Mouse (Mus musculus) common myeloid progenitor, adult 5-6 weeks (primary cell): ENCODE measurements around the gene Cyp4b1. TPM values are rescaled to one million over a fixed set of nuclear protein-coding genes. Genes with fewer than 3 reads are reported as not detected.
"Not testable (repeated sequence)": the region's sequence is repeated elsewhere in the genome, so short reads cannot be mapped to it uniquely, and the experiment has no call there.

ENCODE experiments used
- ATAC-seq: replicated peaks from 2 replicates; pipeline ENCODE4 v1.8.0; 2016; ENCODE audit warnings: low read depth, mild to moderate bottlenecking, moderate TSS enrichment, inconsistent platforms; ENCODE audit not compliant: poor library complexity, severe bottlenecking
- total RNA-seq: library from RNA; stranded (forward); fragments of 200-1000, 187-1606 nt; gene quantifications from 2 replicates; pipeline ENCODE4 v1.2.3, GENCODE M21; 2017

The Cyp4b1 gene
- total RNA-seq, result 0.14 and 2.9 TPM in 2 replicates

DNA sequence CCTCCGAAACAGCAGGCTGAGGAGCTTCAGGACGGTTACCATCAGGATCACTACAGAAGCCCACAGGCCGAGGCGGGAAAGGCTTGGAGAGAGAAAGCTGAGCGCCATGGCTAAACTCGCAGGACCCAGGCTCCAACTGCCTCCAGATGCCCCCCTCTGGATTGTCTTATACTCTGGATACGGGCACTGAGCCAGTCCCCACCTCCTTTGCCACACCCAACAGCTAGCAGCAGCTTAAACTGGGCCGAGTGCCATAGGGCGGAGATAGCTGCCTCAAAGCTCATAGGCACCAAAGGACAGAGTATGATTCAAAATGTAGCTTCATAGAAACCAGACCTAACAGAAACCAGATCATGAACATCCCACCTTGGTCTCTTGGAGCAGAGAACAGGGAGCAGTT is at the start of gene Cyp4b1:
Gene Cyp4b1, minus strand, starts transcription at position 144 of the 400 bp plus-strand sequence.
- ATAC-seq, result peak; percentile 82

DNA sequence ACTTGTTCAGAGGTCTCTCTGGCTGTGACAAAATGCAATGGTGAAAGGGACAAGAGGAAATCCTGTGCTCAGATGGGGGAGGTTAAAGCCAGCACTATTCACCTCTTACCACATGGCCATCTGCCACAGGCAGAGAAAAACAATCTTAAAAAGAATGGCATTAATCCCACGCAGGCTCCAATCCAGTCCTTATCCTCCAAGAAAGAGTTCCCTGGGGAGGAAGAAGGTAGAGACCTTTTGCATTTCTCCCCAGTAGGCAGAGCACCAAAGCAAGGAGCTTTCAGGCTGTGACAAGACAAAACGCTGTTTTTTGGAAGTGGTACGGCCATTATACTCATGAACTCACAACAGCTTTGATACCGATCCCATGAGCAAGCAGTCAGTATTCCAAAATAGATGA is 38.8 kb upstream of the Cyp4b1 start:
- ATAC-seq, result no peak

DNA sequence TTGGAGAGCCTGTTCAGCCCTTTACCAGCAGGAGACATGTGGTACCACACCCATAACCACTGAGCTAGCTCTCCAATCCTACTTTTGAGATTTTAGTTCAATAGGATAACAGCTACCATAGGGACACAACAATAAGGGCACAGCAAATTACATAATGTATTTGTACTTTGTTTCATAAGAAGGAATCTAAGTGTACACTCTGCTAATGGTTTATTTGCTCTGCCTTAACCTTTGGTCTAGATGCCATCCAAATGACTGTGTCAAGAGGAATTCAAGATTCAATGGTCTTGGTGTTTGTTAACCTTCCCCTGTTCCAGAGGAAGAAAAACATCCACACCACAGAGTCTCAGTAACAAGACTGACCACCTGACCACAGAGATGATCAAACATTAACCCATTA is 11.7 kb upstream of the Cyp4b1 start:
- ATAC-seq, result no peak

DNA sequence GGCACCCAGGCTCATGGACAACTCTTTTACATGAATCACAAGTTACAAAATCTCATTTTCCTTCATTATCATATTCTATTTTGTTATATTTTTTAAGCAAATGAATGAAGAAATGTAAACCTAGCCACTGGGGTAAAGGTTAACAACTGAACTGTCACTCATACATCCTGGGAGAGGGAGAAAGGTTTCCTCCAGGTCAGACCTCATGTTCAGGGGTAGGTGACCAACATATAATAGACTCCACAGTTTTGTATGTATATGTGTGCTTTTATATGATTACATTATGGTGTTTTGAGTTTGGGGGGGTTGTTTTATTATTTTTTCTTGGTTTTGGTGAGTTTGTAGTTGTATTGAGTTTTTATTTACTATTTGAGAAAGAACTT is 10.3 kb upstream of the Cyp4b1 start:
- peak; percentile 40; the same call in 1 of the 2 replicates for ATAC-seq

DNA sequence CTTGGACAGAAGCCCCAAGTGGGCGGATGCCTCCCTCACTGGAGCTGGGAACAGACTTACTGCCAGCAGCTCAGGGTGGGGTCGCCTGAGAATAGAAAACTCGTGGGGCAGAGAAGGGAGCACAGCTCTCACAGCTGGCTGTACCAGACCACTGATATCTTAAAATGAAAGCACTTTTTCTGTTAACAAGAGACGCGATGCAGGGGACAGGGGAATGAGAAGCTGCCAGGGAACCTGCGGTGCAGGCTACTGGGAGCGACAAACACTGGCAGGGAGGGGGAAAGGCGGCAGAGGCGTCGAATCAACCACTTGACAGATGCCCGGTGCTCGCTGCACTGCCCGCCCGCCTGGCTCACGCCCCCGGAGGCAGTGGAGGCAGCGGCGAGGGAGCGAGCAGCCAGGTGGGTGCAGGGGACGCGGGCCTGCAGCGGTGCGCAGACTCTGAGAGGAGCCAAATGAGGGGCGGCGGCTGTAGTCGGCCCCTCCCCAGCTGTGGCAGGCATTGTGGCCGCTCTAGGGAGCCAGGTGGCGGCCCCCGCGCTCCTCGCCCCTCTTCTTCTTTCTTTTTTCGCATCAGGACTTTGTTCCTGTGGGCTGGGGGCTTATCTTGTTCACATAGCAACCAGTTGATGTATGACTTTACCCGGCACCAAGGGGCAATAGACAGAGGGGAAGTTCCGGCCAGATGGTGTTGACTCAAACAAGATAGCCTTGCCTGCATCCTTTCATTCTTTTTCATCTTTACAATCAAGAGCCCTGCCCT is 9.8 kb upstream of the Cyp4b1 start:
- ATAC-seq, result peak; percentile 87

DNA sequence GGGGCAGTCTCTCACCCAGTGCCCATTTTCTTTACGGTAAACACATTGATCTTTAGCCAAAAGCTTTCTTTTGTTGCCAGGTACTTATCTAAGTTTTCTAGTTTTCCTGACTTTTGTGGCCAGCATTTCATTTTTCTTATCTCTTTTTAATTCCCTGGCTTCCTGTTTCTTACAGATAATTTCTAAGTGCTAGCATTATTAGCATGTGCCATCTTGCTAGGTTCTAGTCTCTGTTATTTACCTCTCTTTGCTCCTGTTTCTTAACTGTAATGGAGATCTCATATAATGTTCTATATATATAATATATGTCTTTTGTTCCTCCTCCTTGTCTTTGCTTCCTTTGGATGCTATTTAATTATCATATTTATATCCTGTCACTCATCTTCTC is 9.0 kb upstream of the Cyp4b1 start:
- ATAC-seq, result not testable (repeated sequence)

DNA sequence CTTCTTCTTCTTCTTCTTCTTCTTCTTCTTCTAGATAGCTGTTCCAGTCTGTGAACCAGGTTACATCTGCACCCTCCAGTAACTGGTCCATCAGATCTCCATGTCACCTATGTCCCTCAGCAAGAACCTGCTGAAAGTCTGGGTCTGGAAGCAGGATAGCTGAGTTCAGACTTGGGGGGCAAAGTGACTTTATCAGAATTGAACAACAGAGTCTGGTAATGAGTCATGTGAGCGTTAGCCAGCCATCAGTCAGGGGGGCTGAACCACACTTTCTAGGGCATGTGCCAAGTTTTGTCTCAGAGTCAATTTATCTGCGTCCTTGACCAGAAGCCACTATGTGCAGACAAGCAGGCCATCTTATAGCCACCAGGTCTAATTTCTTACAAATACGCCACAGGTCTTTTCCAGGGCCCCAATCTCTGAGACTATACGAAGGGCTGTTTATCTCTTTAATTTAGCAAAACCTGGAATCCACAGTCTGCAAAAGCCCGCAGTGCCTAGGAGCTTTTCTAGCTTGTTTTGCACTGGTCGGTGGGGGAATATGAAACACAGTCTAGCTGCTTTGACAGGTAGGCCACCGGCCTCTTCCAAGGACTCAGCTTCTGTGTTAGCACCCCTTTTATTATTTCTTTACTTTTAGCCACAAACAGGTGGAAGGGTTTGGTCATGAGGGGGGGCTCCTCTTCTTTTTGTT is 8.5 kb upstream of the Cyp4b1 start:
- not testable (repeated sequence) for ATAC-seq

DNA sequence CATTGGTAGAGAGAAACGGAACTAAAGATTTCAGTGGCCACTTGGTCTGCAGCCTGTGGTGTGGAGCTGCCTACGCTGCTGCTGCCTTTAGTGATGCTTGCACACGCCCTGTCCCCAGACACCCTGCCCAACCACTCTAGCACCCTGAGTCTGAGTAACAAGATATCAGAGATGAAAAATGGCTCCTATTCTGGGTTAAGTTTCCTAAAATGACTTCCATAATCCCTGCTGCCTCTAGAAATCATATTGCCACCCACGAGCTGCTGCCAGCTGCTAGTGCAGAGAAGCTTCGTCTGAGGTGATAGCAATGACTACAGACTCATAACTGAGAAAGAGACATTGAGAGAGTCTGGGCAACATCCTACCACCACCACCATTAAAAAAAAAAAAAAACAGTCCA is 3.3 kb upstream of the Cyp4b1 start:
- no peak for ATAC-seq

DNA sequence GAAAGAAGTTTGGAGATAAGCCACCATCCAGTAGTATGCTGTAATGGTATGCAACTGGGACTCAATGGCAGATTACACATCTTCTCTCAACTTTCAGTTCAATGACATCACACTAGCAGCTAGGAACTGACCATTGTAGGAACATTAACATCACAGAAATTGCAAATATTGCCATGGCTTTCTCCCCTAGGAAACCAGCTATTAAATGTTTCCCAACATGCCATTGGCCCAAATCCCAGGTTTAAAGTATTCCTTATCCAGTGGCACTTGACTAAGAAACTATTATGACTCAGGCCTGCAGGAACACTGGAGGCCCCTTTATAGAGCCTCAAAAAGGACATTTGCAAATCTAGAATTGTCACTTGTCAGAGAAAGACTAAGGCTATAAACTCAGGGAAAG is 1.8 kb upstream of the Cyp4b1 start:
- no peak for ATAC-seq

DNA sequence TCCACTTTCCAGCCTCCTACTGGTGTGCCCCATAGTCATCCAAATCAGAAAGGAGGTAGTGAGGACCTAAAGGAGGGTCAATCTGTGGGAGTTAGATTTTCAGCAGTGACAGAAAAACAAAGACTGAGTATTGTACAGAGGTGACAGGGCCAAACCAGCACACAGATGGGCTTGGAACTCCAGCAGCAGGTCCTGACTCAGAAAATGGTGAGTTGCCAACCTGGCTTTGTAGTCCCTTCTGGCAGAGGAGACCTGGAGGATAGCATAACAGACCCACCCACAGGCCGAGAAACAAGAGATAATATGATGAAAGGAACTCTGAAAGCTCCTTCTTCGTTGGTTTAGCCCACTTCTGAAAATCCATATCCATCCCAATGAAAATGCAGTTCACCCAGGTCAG is 1.2 kb upstream of the Cyp4b1 start:
- ATAC-seq, result no peak

DNA sequence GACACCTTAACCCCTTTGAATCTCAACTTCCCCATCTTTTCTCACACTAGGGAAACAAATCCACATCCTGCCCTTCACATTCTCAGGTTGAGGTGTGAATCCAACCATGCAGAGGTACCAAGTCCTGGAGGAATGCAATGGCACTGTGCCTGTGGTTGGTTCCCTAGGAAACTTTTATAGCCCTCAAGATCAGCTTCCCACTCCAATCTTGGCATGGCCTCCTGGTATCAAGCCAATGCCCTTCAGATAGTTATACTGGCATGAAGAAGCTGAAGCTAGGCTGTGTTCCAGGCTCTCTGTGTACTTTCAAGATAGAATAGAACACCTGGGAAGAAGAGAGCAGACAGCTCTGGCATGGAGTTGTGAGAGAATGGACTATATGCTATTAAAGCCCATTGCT is 2.2 kb downstream of the Cyp4b1 start:
- no peak for ATAC-seq

DNA sequence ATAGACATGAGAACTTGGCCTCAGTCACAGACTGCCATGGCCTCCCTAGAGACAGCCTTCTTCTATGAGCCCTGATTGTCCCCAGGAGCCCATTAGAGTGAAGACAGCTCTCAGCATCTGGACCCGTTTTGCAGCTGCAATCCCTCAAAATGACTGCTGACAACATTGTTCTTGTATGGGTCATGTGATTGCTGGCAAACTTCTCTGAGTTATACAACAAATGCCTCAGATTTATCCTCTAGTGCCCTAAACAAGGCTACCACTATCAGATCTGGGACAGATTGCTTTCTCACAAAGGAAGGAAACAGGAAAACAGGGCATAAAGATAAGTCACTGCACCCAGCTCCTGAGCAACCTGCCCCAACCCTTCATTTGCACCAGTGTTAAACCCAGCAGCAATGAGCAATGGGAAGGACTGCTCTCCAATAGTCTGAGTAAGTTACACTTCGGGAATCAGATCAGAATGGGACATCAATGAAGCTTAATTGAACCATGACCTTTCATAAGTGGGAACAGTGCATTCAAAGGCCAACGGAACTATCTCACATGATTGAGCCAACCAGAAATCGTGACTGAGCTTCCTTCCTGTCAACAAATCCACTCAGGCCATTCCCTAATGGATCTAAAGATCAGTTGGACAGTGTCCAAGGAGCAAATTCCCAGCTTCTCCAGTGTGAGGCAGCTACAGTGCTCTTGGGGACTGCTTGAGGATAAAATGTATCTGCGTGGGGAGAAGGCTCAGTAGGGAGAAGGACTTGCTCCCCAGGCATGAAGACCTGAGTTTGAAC is 4.4 kb downstream of the Cyp4b1 start:
- peak; percentile 46 for ATAC-seq

DNA sequence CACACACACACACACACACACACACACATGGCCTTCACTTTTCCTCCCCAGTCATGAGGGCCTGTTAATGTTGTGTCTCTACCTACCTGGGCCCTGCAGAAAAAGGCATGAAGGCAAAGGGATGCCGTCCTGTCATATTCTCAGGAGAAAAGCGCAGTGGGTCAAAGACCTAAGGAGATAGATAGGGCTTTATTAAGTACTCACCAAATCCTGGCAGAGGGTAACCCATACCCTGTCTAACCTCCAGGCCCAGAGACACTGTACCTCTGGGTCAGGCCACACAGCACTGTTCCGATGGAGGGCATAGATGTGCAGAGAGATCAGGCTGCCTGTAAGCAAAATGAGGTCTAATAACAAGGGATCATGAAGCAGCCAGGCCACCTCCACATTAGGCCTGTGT is 22.0 kb downstream of the Cyp4b1 start:
- ATAC-seq, result 0 out of 2 replicates have a peak, but pooled peaks have one; percentile 29

DNA sequence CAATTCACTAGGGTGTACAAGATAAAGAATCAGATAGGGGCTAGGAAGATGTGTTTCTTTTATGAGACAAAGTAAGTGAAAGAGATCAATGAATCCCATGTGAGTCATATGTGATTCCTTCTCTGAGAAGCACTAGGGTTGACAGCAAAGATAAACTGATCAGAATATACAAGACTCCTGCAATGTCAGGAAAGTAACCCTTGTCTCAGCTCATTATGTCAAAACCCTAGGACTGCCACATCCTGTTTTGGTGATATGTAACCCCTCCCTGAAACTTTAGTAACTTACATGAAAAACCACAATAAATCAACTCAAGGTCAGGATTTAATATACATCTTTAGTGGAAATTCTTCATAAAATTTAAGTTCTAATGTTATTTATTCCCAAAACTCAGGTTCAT is 33.5 kb downstream of the Cyp4b1 start:
- ATAC-seq, result peak; percentile 68; the same call in 1 of the 2 replicates

DNA sequence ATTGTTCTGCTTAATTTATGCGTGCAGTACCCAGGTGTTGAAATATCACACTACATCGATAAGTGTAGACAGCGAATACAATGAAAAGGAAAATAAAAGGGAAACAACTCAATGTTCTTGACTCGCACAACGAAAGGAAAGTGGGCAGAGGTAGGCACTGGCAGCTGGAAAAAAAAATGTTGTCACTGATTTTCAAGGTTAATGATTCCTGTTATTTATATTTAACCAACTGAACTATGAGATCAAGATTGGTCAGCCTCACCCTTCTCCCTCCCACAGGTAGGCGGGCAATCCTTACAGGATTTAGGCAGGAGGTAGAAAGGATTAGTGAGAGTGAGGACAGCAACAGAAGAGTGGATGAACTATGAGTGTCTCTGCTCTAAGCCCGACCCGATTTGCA is 46.9 kb downstream of the Cyp4b1 start, which contains the start of gene Cyp4a32:
Gene Cyp4a32, plus strand, starts transcription at position 359 of the 400 bp plus-strand sequence.
- not testable (repeated sequence) for ATAC-seq

DNA sequence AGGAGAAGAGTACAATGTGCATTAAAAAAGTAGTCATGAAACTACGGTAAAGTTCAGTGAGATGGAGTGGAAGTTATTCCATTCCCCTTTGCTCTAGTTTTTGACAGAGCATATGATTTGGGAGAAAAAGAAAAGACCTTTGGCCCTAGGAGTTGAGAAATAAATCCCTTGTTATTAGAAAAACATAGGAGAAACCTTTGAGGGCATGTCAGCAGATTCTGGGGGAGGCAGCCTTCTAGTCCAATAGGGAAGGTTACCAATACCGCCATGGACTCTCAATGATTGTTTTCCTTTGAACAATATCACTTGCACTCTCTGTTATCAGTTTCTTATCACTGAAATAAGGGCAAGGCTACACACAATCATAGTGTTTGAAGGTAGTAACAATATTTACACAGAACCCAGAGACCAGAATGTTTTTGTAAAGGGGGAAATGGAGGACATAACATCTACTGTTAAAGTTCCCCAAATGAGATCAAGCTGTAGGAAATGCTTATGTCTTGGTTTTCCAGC is 50.6 kb downstream of the Cyp4b1 start:
- ATAC-seq, result no peak

DNA sequence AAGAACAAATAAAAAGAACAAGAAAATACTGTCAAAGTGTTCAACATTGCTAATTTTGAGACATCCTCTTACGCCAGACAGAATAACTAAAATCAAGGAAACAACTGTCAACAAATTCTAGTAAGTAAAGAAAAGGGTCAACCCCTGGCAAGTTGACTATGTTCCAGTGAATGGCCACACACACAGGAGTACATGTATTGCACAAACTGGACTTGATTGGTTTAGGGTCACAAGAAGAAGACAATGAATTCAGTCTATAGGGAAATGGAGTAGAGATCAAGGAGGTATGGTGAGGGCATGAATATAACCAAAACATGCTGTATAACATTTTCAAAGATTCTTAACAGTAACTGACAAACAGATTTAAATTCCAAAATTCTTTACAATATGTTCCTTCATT is 51.2 kb downstream of the Cyp4b1 start:
- ATAC-seq, result no peak

DNA sequence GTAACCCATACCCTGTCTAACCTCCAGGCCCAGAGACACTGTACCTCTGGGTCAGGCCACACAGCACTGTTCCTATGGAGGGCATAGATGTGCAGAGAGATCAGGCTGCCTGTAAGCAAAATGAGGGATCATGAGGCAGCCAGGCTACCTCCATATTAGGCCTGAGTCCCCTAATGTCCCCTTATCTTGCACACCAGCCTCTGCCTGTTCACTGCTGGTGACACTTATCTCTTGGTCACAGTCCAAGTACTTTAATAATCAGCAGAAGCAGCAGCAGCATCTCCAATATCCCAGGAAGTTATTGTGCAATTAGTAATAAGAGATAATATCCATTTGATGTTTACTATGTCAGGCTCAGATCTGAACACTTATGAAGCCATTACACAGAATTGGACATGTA is 64.5 kb downstream of the Cyp4b1 start:
- ATAC-seq, result peak; percentile 98

DNA sequence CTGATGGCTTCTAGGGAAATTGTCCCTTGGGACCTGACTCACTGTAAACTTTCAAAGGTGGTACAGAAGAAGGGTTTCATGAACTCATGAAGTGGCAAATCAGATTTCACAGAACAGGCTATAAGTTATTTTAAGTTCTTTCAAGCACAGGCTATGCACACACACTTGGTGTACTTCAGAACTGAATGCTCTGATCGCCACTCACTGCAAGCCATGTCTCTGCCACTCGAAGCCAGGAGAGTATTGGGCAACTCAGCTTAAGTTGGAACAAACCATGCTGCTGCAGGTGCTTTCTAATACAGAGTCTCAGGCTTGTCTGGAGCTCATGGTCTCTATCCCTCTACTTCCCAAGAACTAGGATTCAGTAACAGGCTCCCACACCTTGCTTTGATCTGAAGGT is 71.7 kb downstream of the Cyp4b1 start:
- ATAC-seq, result no peak

DNA sequence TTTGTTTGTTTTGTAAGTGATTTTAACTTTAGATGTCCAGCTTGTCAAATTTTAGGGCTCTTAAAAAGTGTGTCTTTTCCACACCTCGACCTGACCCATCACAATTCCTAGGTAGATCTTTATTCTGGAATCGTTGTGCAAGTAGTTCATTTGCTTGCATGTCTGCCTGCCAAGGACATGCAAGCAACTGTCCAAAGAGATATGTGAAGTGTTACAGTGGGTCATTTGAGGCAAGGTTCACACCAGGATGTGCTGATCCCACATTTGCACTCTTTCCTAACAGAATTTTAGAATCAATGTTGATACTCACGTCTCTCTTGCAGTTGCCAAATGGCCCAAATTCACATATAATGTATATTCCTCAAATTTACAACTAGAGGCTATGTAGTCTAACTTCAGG is 72.3 kb downstream of the Cyp4b1 start:
- ATAC-seq, result no peak
